Mouse (Mus musculus): ENCODE measurements at regions not wholly inside any gene's neighbourhood (a gene's known extent, or its start where the extent isn't known, plus 50 kb on each side); places are given as distances from the start of the nearest gene placed in this dataset.
A peak's percentile ranks its signal among the peaks of the same experiment; 100 is the strongest.

DNA sequence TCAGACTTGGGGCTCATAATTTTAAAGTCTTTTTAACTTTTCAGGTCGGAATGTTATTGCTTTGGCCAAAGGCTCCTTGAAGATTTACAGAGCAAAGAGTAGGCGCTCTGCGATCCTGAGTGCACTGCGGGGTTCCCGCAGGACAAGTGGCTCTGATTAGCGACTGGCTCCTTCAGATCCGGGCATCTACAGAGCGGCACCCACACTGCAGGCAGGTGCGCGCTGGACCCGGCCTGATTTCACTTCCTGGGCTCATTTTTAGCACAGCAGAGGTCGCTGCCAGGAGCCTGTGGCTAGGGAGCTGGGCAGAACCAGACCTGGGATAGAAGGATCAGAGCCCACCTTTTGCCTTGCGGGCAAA lies 156.6 kb downstream of the Matn1 start:
- 15% methylated on average over 13 of the region's 13 CpGs for WGBS
- no peaks in the 10 kb centered on the region for H3K27me3 ChIP-seq (ENCODE audit: control insufficient read depth, insufficient read depth, low read length)
- H3K4me2 ChIP-seq (replicated peaks; ENCODE audit: low read depth): no peak overlapping the region
- no peak overlapping the region for H3K9ac ChIP-seq (ENCODE audit: low read length)
- ATAC-seq (ENCODE audit: low FRiP score, low TSS enrichment) (no peak), DNase-seq (ENCODE audit: low spot score) (no peak)
- H3K36me3 ChIP-seq (ENCODE audit: control insufficient read depth, insufficient read depth, low read length): no peaks in the 10 kb centered on the region
- H3K9me3 ChIP-seq (ENCODE audit: control insufficient read depth, low read length): no peaks in the 10 kb centered on the region
- H3K4me3 ChIP-seq (ENCODE audit: low read depth, low read length): no peak overlapping the region
- no peak overlapping the region for H3K27ac ChIP-seq (replicated peaks)
- TF ChIP-seq CTCF (IDR thresholded peaks at IDR 0.05; ENCODE audit: low read depth) (no peak), EP300 (optimal IDR thresholded peaks at IDR 0.05) (no peak)
- no peaks in the 10 kb centered on the region for H3K4me1 ChIP-seq (replicated peaks; ENCODE audit: control insufficient read depth, insufficient read depth)

DNA sequence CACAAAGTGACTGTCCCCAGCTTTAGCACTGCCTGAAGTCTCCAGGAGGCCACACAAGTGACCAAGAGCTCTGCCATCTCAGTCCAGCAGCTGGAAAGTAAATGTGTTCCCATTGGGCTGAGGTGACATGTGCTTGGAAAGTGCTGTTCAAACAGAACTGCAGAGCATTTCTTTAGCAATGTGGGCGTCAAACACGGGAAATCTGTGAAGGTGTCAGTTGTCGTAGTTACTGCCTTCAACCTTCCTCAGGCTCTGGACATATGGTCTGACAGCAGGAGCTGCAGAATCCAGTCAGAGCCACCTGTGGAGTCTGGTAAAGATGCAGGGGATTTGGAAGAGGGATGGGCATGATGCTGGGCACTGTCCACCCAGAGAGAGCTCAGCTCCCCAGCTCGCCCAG lies 158.0 kb downstream of the Matn1 start:
- ATAC-seq (ENCODE audit: low FRiP score, low TSS enrichment) (no peak), DNase-seq (ENCODE audit: low spot score) (no peak)
- no peak for TF ChIP-seq CTCF (IDR thresholded peaks at IDR 0.05; ENCODE audit: low read depth)
- TF ChIP-seq EP300 (optimal IDR thresholded peaks at IDR 0.05): no peak
- Histone ChIP-seq H3K27me3 (ENCODE audit: control insufficient read depth, insufficient read depth, low read length) (no peaks in the 10 kb centered on the region), H3K4me2 (replicated peaks; ENCODE audit: low read depth) (no peak overlapping the region), H3K27ac (replicated peaks) (no peak overlapping the region), H3K4me3 (ENCODE audit: low read depth, low read length) (no peak overlapping the region), H3K9me3 (ENCODE audit: control insufficient read depth, low read length) (no peaks in the 10 kb centered on the region), H3K36me3 (ENCODE audit: control insufficient read depth, insufficient read depth, low read length) (no peaks in the 10 kb centered on the region), H3K9ac (ENCODE audit: low read length) (no peak overlapping the region), H3K4me1 (replicated peaks; ENCODE audit: control insufficient read depth, insufficient read depth) (no peaks in the 10 kb centered on the region)
- 54% methylated on average over 4 of the region's 4 CpGs for WGBS

DNA sequence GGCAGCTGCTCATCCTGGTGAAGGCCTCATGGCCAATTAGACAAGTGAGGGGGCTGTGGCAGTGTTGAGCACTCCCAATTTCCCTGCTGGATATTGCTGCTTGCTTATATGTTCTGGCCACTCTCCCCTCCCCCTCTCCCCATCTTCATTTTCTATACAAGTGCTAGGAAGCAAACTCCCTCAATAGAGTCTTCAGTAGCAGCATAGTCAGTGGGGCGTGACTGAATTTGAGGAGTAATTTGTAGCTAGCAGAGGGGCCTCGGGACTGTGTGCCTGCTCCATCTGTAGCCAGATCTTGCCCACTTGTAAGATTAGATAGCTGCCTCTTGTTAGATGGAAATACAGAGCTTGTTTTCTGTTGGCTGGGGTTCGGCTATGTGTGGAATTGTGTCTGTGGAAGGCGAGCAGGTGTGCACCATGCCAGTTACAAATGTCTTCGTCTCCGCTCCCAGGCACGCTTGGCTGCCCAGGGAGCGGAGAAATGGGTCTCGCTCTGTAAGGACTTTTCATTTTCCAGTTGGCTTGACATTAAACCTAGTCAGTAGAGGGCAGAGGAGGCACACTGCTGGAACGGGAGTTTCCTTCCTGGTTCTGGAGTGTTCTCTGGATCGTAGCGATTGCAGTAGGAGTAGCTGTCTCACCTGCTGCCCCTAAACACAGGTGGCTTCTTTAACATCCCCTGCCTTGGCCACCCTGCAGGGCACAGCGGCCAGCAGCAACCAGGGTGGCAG lies 163.1 kb downstream of the Matn1 start:
- no peak for TF ChIP-seq EP300 (optimal IDR thresholded peaks at IDR 0.05)
- peak; percentile 17; the same call in 1 of the 2 replicates for TF ChIP-seq CTCF (IDR thresholded peaks at IDR 0.05; ENCODE audit: low read depth)
- H3K36me3 ChIP-seq (ENCODE audit: control insufficient read depth, insufficient read depth, low read length): no peaks in the 10 kb centered on the region
- no peaks in the 10 kb centered on the region for H3K27me3 ChIP-seq (ENCODE audit: control insufficient read depth, insufficient read depth, low read length)
- ATAC-seq (ENCODE audit: low FRiP score, low TSS enrichment) (no peak), DNase-seq (ENCODE audit: low spot score) (no peak)
- no peaks in the 10 kb centered on the region for H3K9me3 ChIP-seq (ENCODE audit: control insufficient read depth, low read length)
- no peak overlapping the region for H3K4me2 ChIP-seq (replicated peaks; ENCODE audit: low read depth)
- H3K27ac ChIP-seq (replicated peaks): no peak overlapping the region
- H3K9ac ChIP-seq (ENCODE audit: low read length): no peak overlapping the region
- no peak overlapping the region for H3K4me3 ChIP-seq (ENCODE audit: low read depth, low read length)
- 72% methylated on average over 13 of the region's 13 CpGs for WGBS
- H3K4me1 ChIP-seq (replicated peaks; ENCODE audit: control insufficient read depth, insufficient read depth): no peaks in the 10 kb centered on the region

DNA sequence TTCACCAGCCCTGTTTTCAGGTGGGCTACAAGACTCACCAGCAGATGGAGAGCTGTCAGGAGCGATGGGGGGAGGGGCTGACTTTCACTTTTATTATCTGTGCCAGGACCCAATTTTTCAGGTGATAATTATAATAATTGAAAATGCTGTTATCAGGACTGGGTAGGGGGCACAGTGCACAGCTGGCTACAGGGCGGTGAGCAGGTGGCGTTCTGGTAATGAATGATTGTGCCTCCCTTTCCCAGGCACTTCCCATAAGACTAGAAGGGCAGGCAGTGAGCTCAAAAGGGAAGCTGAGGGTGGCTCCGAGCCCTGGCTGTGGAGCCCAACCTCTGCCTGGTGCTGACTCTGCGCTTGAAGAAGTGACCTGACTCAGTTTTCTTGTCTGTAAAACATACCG lies 168.4 kb downstream of the Matn1 start:
- 66% methylated on average over 6 of the region's 6 CpGs for WGBS
- Histone ChIP-seq H3K4me1 (replicated peaks; ENCODE audit: control insufficient read depth, insufficient read depth) (no peaks in the 10 kb centered on the region), H3K9ac (ENCODE audit: low read length) (no peak overlapping the region), H3K36me3 (ENCODE audit: control insufficient read depth, insufficient read depth, low read length) (no peaks in the 10 kb centered on the region), H3K27me3 (ENCODE audit: control insufficient read depth, insufficient read depth, low read length) (no peaks in the 10 kb centered on the region), H3K4me3 (ENCODE audit: low read depth, low read length) (no peak overlapping the region), H3K9me3 (ENCODE audit: control insufficient read depth, low read length) (no peaks in the 10 kb centered on the region), H3K4me2 (replicated peaks; ENCODE audit: low read depth) (no peak overlapping the region), H3K27ac (replicated peaks) (no peak overlapping the region)
- DNase-seq (ENCODE audit: low spot score): no peak
- TF ChIP-seq EP300 (optimal IDR thresholded peaks at IDR 0.05): no peak
- no peak for TF ChIP-seq CTCF (IDR thresholded peaks at IDR 0.05; ENCODE audit: low read depth)
- ATAC-seq (ENCODE audit: low FRiP score, low TSS enrichment): no peak

DNA sequence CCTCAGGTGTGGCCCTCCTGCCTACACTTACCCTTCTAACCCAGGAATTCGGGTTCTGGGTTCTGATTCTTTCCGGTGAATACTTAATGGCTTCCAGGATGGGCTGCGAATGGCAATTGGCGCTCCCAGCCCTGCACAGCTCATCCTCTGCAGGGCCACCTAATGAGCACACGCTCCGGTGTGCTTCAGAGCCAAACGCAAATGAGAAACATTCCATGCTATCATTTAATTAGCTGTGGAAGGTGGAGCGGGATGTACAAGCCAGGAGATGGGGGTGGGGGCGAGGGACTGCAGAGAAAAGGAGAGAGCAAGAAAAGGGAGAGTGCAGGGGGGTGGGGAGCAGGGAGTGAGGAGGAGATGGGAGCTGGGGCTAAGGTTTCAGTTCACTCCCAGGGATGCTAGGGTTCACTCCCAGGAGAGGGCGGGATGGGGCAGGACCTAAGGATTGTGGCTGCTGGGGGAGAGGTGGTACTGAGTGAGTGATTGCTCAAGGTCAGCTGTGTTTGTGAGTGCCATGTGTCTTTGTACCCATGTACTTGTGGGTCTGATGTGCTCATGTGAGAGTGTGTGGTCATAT lies 169.6 kb downstream of the Matn1 start:
- no peak for DNase-seq (ENCODE audit: low spot score)
- H3K9me3 ChIP-seq (ENCODE audit: control insufficient read depth, low read length): no peaks in the 10 kb centered on the region
- H3K4me3 ChIP-seq (ENCODE audit: low read depth, low read length): no peak overlapping the region
- no peaks in the 10 kb centered on the region for H3K4me1 ChIP-seq (replicated peaks; ENCODE audit: control insufficient read depth, insufficient read depth)
- ATAC-seq (ENCODE audit: low FRiP score, low TSS enrichment): no peak
- 44% methylated on average over 10 of the region's 10 CpGs for WGBS
- TF ChIP-seq EP300 (optimal IDR thresholded peaks at IDR 0.05) (no peak), CTCF (IDR thresholded peaks at IDR 0.05; ENCODE audit: low read depth) (no peak)
- H3K27ac ChIP-seq (replicated peaks): no peak overlapping the region
- H3K36me3 ChIP-seq (ENCODE audit: control insufficient read depth, insufficient read depth, low read length): no peaks in the 10 kb centered on the region
- H3K4me2 ChIP-seq (replicated peaks; ENCODE audit: low read depth): no peak overlapping the region
- H3K9ac ChIP-seq (ENCODE audit: low read length): no peak overlapping the region
- no peaks in the 10 kb centered on the region for H3K27me3 ChIP-seq (ENCODE audit: control insufficient read depth, insufficient read depth, low read length)

DNA sequence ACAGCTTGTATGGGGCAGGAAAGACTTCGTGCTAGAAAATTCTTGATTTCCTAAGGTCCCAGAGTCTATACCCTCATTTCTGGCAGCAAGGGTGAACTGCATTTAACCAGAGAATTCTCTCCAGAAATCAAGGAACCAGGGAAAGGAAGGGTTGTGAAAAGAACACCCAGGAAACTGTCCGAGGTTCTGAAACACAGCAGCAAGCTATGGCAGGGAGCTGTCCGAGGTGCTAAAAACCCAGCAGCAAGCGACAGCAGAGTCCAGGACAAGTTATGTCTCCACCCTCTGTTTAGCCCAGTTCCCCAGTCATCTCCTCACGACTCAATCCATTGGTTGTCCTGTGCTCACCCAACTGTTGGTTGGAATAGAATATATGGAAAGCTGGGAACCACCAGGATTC lies 171.1 kb downstream of the Matn1 start:
- WGBS: 5% methylated on average over 5 of the region's 5 CpGs
- Histone ChIP-seq H3K4me2 (replicated peaks; ENCODE audit: low read depth) (no peak overlapping the region), H3K4me3 (ENCODE audit: low read depth, low read length) (no peak overlapping the region), H3K4me1 (replicated peaks; ENCODE audit: control insufficient read depth, insufficient read depth) (no peaks in the 10 kb centered on the region), H3K36me3 (ENCODE audit: control insufficient read depth, insufficient read depth, low read length) (no peaks in the 10 kb centered on the region), H3K9me3 (ENCODE audit: control insufficient read depth, low read length) (no peaks in the 10 kb centered on the region), H3K9ac (ENCODE audit: low read length) (no peak overlapping the region), H3K27ac (replicated peaks) (no peak overlapping the region), H3K27me3 (ENCODE audit: control insufficient read depth, insufficient read depth, low read length) (no peaks in the 10 kb centered on the region)
- peak; percentile 82 for DNase-seq (ENCODE audit: low spot score)
- no peak for TF ChIP-seq CTCF (IDR thresholded peaks at IDR 0.05; ENCODE audit: low read depth)
- TF ChIP-seq EP300 (optimal IDR thresholded peaks at IDR 0.05): no peak
- ATAC-seq (ENCODE audit: low FRiP score, low TSS enrichment): no peak
